Mouse (Mus musculus) ES-E14 (cell line): ENCODE data around the gene Slc17a7. TPM values are rescaled to one million over a fixed set of nuclear protein-coding genes. Genes with fewer than 3 reads are reported as not detected.
A peak's percentile ranks its signal among the peaks of the same experiment; 100 is the strongest.

ENCODE experiments used
- DNase-seq: peaks from one replicate; pipeline ENCODE4 v3.0.0-alpha.2; 2013; ENCODE audit warnings: low read depth, low spot score
- H3K27ac ChIP-seq: 2 replicates; pipeline ENCODE4 v1.5.1; 2012; ENCODE audit warnings: low read depth, mild to moderate bottlenecking, low read length, moderate library complexity, mixed read lengths; ENCODE audit not compliant: poor library complexity, insufficient read depth, severe bottlenecking
- H3K36me3 ChIP-seq: 2 replicates; pipeline ENCODE4 v1.6.1; 2012; ENCODE audit warnings: mild to moderate bottlenecking, low read length, moderate library complexity, mixed read lengths; ENCODE audit not compliant: control insufficient read depth, poor library complexity, insufficient read depth, severe bottlenecking
- H3K4me1 ChIP-seq, 2 experiments: fragments of 150-350 bp in 1 of 2; sonication (generic) in 1 of 2; 2 replicates each; pipeline ENCODE4 v1.6.1; 2012; ENCODE audit warnings: low read length in 2 of 2, mild to moderate bottlenecking in 1 of 2, mixed read lengths in 1 of 2; ENCODE audit not compliant: control insufficient read depth in 2 of 2, insufficient read depth in 2 of 2, poor library complexity in 1 of 2
- H3K4me3 ChIP-seq, 2 experiments: fragments of 150-350 bp in 1 of 2; sonication (generic) in 1 of 2; 2 replicates each; pipeline ENCODE4 v1.5.1; 2012; ENCODE audit warnings: low read length in 2 of 2, low read depth in 1 of 2, mild to moderate bottlenecking in 1 of 2, mixed read lengths in 1 of 2; ENCODE audit not compliant: insufficient read depth in 1 of 2, poor library complexity in 1 of 2, severe bottlenecking in 1 of 2
- H3K9ac ChIP-seq: 2 replicates; pipeline ENCODE4 v1.6.1; 2012; ENCODE audit warnings: low read depth, mild to moderate bottlenecking, low read length, mixed read lengths; ENCODE audit not compliant: poor library complexity, insufficient read depth, severe bottlenecking
- H3K9me3 ChIP-seq: fragments of 150-350 bp; sonication (generic); 2 replicates; pipeline ENCODE4 v1.6.1; 2012; ENCODE audit warnings: low read depth, mild to moderate bottlenecking, low read length; ENCODE audit not compliant: control insufficient read depth, insufficient read depth
- CHD2 ChIP-seq: IDR thresholded peaks from 2 replicates; pipeline ENCODE4 v1.6.1; 2014; ENCODE audit warnings: mild to moderate bottlenecking, low read depth, low read length, inconsistent platforms
- HCFC1 ChIP-seq: IDR thresholded peaks from 2 replicates; pipeline ENCODE4 v1.6.1; 2012; ENCODE audit warnings: low read length, inconsistent platforms, borderline replicate concordance; ENCODE audit not compliant: insufficient read depth
- MAFK ChIP-seq: IDR thresholded peaks from 2 replicates; pipeline ENCODE4 v1.6.1; 2014; ENCODE audit warnings: mild to moderate bottlenecking, low read depth, low read length, inconsistent platforms; ENCODE audit not compliant: insufficient read depth
- ZC3H11A ChIP-seq: IDR thresholded peaks from 2 replicates; pipeline ENCODE4 v1.6.1; 2012; ENCODE audit warnings: low read depth, mild to moderate bottlenecking, inconsistent platforms, low read length, borderline replicate concordance
- ZNF384 ChIP-seq: IDR thresholded peaks from 2 replicates; pipeline ENCODE4 v1.6.1; 2012; ENCODE audit warnings: low read depth, low read length, inconsistent platforms
- in situ Hi-C, 2 experiments: fragments of 600-800 bp; cut with MboI; formaldehyde crosslinking; loops; one replicate each; pipeline ENCODE4 v1.15.1; 2025; ENCODE audit warnings: low sequenced_read_pairs in 2 of 2, inconsistent platforms in 1 of 2; ENCODE audit not compliant: unreplicated experiment in 2 of 2
- total RNA-seq: library from RNA; depleted of rRNA; stranded (reverse); fragments of 300-350 nt; gene quantifications from 2 replicates; pipeline ENCODE4 v1.2.3, GENCODE M21; 2012

The Slc17a7 gene
- total RNA-seq, 1 experiment = 3.4 TPM

DNA sequence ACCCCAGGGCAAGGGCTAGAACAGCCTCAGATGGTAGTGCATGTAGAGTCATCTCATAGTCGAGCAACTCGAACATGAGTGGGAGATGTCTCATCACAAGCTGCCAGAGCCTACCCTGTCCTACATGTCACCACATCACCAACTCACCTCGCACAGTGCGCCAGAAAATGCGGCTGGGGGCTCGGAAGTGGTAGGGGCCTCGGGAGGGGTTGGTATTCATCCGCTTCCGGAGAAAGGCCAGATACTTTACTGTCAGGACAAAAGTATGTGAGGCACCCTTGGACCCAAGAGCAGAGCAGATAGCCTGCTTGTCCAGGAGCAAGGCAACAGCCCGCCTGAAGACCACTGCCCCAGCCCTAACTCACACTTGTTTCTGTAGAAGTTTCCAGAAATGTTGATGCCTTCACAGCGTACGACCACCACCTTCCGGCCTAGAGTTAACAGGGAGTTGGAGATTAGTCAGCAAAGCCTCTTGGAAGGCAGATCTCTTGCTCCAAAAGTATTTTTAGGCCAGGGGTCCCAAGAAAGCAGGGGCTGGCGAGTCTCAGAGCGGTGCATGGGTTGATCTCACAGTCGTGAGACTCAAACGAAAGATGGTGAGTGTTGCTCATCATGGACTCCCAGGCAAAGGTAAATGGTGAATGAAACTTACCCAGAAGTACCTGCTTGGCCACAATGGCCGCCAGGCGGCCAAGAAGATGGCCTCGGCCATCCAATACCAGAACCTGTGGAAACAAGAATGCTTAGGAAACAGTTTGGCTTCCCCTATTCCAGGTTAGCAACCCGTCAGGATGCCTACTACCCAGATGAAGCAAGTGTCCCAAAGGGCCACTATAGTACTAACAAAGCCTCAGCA, 36.7 kb upstream of the Slc17a7 start:
- Histone ChIP-seq H3K4me1 (peaks cover 0 to 11% of the 10 kb centered on the region in 2 experiments; a peak in 1 of 4 replicates), H3K36me3 (peaks cover 49% of the 10 kb centered on the region), H3K27ac (peak overlapping the region; percentile 96), H3K9me3 (no peaks in the 10 kb centered on the region), H3K4me3 (peak overlapping the region; percentile 80 to 99), H3K9ac (peak overlapping the region; percentile 100)
- no peak for TF ChIP-seq HCFC1
- no peak for DNase-seq
- in situ Hi-C loops = no loop called here

DNA sequence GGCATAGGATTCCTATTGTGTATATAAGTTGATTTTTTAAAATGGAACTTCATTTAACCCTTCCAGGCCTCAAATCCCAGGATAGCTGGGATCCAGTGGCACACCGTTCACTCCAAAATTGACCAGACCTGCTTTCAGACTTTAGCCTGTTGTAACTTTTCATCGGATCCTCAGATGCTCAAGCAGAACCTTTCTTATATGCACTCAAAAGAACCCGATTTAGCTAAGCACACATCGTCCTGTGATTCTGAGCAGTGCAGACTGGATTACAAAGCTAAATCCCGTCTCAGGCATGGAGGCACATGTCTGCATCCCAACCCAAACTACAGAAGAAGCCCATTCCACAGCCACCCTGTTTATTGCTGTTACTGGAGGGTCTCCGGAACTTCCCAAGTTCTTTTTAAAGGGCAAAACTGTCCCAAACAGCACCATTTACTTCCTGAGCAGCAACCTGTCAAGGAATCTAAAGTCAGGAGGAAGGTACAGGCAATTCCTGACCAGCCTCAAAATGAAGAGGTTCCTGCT, 36.0 kb upstream of the Slc17a7 start:
- TF ChIP-seq ZC3H11A (no peak), HCFC1 (0 out of 2 replicates have a peak, but pooled peaks have one; percentile 43)
- Histone ChIP-seq H3K36me3 (peaks cover 42% of the 10 kb centered on the region), H3K4me3 (peak overlapping the region; percentile 80 to 99), H3K9ac (peak overlapping the region; percentile 100), H3K9me3 (no peaks in the 10 kb centered on the region), H3K4me1 (peaks cover 0 to 13% of the 10 kb centered on the region in 2 experiments; a peak in 1 of 4 replicates), H3K27ac (peak overlapping the region; percentile 96)
- in situ Hi-C loops = no loop called here
- no peak for DNase-seq

- peaks cover 0 to 11% of the 10 kb centered on the region in 2 experiments; a peak in 1 of 4 replicates for H3K4me1 ChIP-seq
- in situ Hi-C loops = no loop called here
- H3K9me3 ChIP-seq = no peaks in the 10 kb centered on the region
- peak within 1 kb of the TSS; percentile 80 to 99 for H3K4me3 ChIP-seq
- DNase-seq = peak; percentile 99
- H3K27ac ChIP-seq = peak within 1 kb of the TSS; percentile 96
- peaks cover 33% of the 10 kb centered on the region for H3K36me3 ChIP-seq
- TF ChIP-seq MAFK = 0 out of 2 replicates have a peak, but pooled peaks have one; percentile 6
- TF ChIP-seq HCFC1 = peak; percentile 80
- TF ChIP-seq ZC3H11A = no peak
- TF ChIP-seq ZNF384 = no peak
- peak; percentile 80 for TF ChIP-seq CHD2
- H3K9ac ChIP-seq = peak within 1 kb of the TSS; percentile 100
Observed at GRCm38 (mm10) chr7:45128624-45129246, 35.0 kb upstream of the Slc17a7 start, which contains the start of gene Rpl13a. Gene Rpl13a (minus strand): TSS chr7:45128761.

- Histone ChIP-seq H3K9me3 (no peaks in the 10 kb centered on the region), H3K36me3 (peaks cover 32% of the 10 kb centered on the region), H3K9ac (peak overlapping the region; percentile 90), H3K4me3 (peak overlapping the region; percentile 70 to 80), H3K27ac (peak overlapping the region; percentile 72), H3K4me1 (peaks cover 0 to 14% of the 10 kb centered on the region in 2 experiments; a peak in 1 of 4 replicates)
- TF ChIP-seq ZNF384 (no peak), MAFK (no peak), CHD2 (no peak)
- in situ Hi-C loops = no loop called here
- no peak for DNase-seq
Observed at GRCm38 (mm10) chr7:45129318-45129717, 34.4 kb upstream of the Slc17a7 start.
